ENCODE assay signal across 9 mouse cellular contexts in genomic region chr4:94738838-94739731, GRCm38 (mm10). TPM values are rescaled to one million over a fixed set of nuclear protein-coding genes. Genes with fewer than 3 reads are reported as not detected.
DNase-seq lines count a peak whose midpoint lies in the region; ATAC-seq and TF ChIP-seq lines count a peak whose summit lies in the region.
"Had no signal": no experiment of that assay in that cellular context is flagged by ENCODE, and none has a peak within 500 bp of the region (broad histone marks: within the 10 kb centered on the region; RNA-seq: fewer than 3 reads in every experiment).

Gene Tek, plus strand, starts transcription at chr4:94739289.

- H3K36me3 ChIP-seq in hindbrain, embryonic 10.5 days: no peaks in the 10 kb centered on the region
- H3K36me3 ChIP-seq in hindbrain, embryonic 12.5 days: no peaks in the 10 kb centered on the region
- peaks cover 5% of the 10 kb centered on the region; the same call in 1 of the 2 replicates for H3K36me3 ChIP-seq in heart, adult 2 months (ENCODE audit: control insufficient read depth, insufficient read depth, low read length)
- no peaks in the 10 kb centered on the region for H3K36me3 ChIP-seq in kidney, embryonic 15.5 days

- TF ChIP-seq POLR2A in heart, adult 2 months (IDR thresholded peaks at IDR 0.05; ENCODE audit: insufficient read depth, low read depth, low read length): peak; percentile 71

- H3K4me2 ChIP-seq in hindbrain, embryonic 12.5 days (replicated peaks): no peak within 1 kb of the TSS
- H3K4me2 ChIP-seq in kidney, embryonic 15.5 days: peak within 1 kb of the TSS; percentile 30; the same call in 1 of the 2 replicates

- H3K4me1 ChIP-seq in hindbrain, embryonic 10.5 days (replicated peaks): 0 out of 2 replicates have a peak, but pooled peaks cover 7% of the 10 kb centered on the region
- H3K4me1 ChIP-seq in hindbrain, embryonic 12.5 days: no peaks in the 10 kb centered on the region
- peaks cover 4% of the 10 kb centered on the region for H3K4me1 ChIP-seq in heart, adult 2 months (ENCODE audit: control insufficient read depth, insufficient read depth, low read length)
- no peaks in the 10 kb centered on the region; the same call in 1 of the 2 replicates for H3K4me1 ChIP-seq in kidney, embryonic 15.5 days

- H3K4me3 ChIP-seq in hindbrain, embryonic 10.5 days: no peak within 1 kb of the TSS
- H3K4me3 ChIP-seq in hindbrain, embryonic 12.5 days: no peak within 1 kb of the TSS
- H3K4me3 ChIP-seq in heart, adult 2 months: peak within 1 kb of the TSS; percentile 62
- peak within 1 kb of the TSS; percentile 31 for H3K4me3 ChIP-seq in kidney, embryonic 15.5 days (replicated peaks)

- 76% methylated on average over 16 of the region's 16 CpGs for WGBS in hindbrain, embryonic 10.5 days
- WGBS in hindbrain, embryonic 12.5 days: 71% methylated on average over 16 of the region's 16 CpGs
- 20% methylated on average over 16 of the region's 16 CpGs for WGBS in heart, adult 2 months
- WGBS in kidney, embryonic 15.5 days: 55% methylated on average over 16 of the region's 16 CpGs

- no peak for TF ChIP-seq CTCF in heart, adult 2 months (IDR thresholded peaks at IDR 0.05)

- 0 out of 2 replicates have a peak, but pooled peaks have one; percentile 9 for TF ChIP-seq EP300 in heart, adult 2 months (IDR thresholded peaks at IDR 0.05; ENCODE audit: insufficient read depth, low read depth, low read length)

- intact Hi-C loops in heart, adult 2 months (cut with DNase I): loop anchor here (2.0 kb wide), 2 partner anchors 24 to 70 kb away; no protein-coding TSS in a partner anchor

- no peak for ATAC-seq in hindbrain, embryonic 12.5 days (ENCODE audit: low FRiP score)
- no peak for ATAC-seq in kidney, embryonic 15.5 days (replicated peaks; ENCODE audit: low FRiP score)

- H3K9me3 ChIP-seq in hindbrain, embryonic 10.5 days: no peaks in the 10 kb centered on the region
- H3K9me3 ChIP-seq in hindbrain, embryonic 12.5 days (replicated peaks): no peaks in the 10 kb centered on the region
- no peaks in the 10 kb centered on the region for H3K9me3 ChIP-seq in kidney, embryonic 15.5 days (replicated peaks)

- H3K27ac ChIP-seq in hindbrain, embryonic 10.5 days: 0 out of 2 replicates have a peak within 1 kb of the TSS, but pooled peaks have one; percentile 16
- no peak within 1 kb of the TSS for H3K27ac ChIP-seq in hindbrain, embryonic 12.5 days
- peak within 1 kb of the TSS; percentile 88 for H3K27ac ChIP-seq in heart, adult 2 months
- H3K27ac ChIP-seq in kidney, embryonic 15.5 days: peak within 1 kb of the TSS; percentile 63

- no peak for DNase-seq in hindbrain, embryonic 10.5 days (ENCODE audit: low spot score)
- DNase-seq in adrenal gland, adult 2 months: peak; percentile 25
- peak; percentile 62 to 66 for DNase-seq in heart, adult 2 months
- peak; percentile 32 for DNase-seq in lung, postnatal 14 days
- DNase-seq in frontal cortex, postnatal 36 days (ENCODE audit: low spot score in 2 of 2): no peak
- DNase-seq in thymus, adult 18-20 months: no peak

- H3K27me3 ChIP-seq in hindbrain, embryonic 10.5 days (ENCODE audit: insufficient read depth, poor library complexity, severe bottlenecking): no peaks in the 10 kb centered on the region
- no peaks in the 10 kb centered on the region for H3K27me3 ChIP-seq in hindbrain, embryonic 12.5 days
- H3K27me3 ChIP-seq in heart, adult 2 months (ENCODE audit: control insufficient read depth, insufficient read depth, low read length): no peaks in the 10 kb centered on the region
- no peaks in the 10 kb centered on the region for H3K27me3 ChIP-seq in kidney, embryonic 15.5 days
- H3K27me3 ChIP-seq: CH12.LX had no signal

- no peaks in the 10 kb centered on the region for H3K79me2 ChIP-seq in heart, adult 2 months (replicated peaks; ENCODE audit: control insufficient read depth, insufficient read depth, low read length)

- H3K9ac ChIP-seq in hindbrain, embryonic 12.5 days: no peak within 1 kb of the TSS
- peak within 1 kb of the TSS; percentile 90 for H3K9ac ChIP-seq in heart, adult 2 months (ENCODE audit: low read depth, low read length)
- H3K9ac ChIP-seq in kidney, embryonic 15.5 days: no peak within 1 kb of the TSS

RNA-seq across cellular contexts. Expression of gene Tek, which starts in this region (rescaled TPM):
- polyA plus RNA-seq in hindbrain, embryonic 10.5 days (2016; fragmentation: Nextera tagmentation; extraction: Ambion mirVana): 8.8 TPM in 2 replicates
- polyA plus RNA-seq in hindbrain, embryonic 12.5 days (2016; fragmentation: Nextera tagmentation; extraction: Ambion mirVana): 8.7 and 9.8 TPM in 2 replicates
- 10 to 100 TPM; 40.4 to 59.5 TPM for total RNA-seq in adrenal gland, adult 2 months (2021)
- 5.4 and 5.7 TPM in 2 replicates for polyA plus RNA-seq in adrenal gland, adult 2 months (2012; rRNA removed)
- total RNA-seq in heart, adult 2 months (2021): 10 to 100 TPM; 37.0 to 40.3 TPM
- 16.8 and 33.1 TPM in 2 replicates for polyA plus RNA-seq in heart, adult 2 months (2012; rRNA removed)
- 33.0 and 34.1 TPM in 2 replicates for polyA plus RNA-seq in kidney, embryonic 15.5 days (2015; fragmentation: Nextera tagmentation; extraction: Ambion mirVana)

Comparison
In these comparisons a context has a peak if more than half of its experiments do, and no peak if none do; other contexts are left out.
1. DNase-seq: peak in adrenal gland, adult 2 months (single experiment), heart, adult 2 months (2 of 2) and lung, postnatal 14 days (single experiment); none in hindbrain, embryonic 10.5 days (single experiment), frontal cortex, postnatal 36 days (0 of 2) and thymus, adult 18-20 months (0 of 2).
2. H3K4me3 ChIP-seq: peak in heart, adult 2 months (single experiment) and kidney, embryonic 15.5 days (single experiment); none in hindbrain, embryonic 10.5 days (single experiment) and hindbrain, embryonic 12.5 days (single experiment).